Mouse (Mus musculus): ENCODE measurements around the gene Helb. TPM values are rescaled to one million over a fixed set of nuclear protein-coding genes. Genes with fewer than 3 reads are reported as not detected.

The Helb gene
- polyA plus RNA-seq, 1 experiment from 2014 or later = 9.1 TPM

DNA sequence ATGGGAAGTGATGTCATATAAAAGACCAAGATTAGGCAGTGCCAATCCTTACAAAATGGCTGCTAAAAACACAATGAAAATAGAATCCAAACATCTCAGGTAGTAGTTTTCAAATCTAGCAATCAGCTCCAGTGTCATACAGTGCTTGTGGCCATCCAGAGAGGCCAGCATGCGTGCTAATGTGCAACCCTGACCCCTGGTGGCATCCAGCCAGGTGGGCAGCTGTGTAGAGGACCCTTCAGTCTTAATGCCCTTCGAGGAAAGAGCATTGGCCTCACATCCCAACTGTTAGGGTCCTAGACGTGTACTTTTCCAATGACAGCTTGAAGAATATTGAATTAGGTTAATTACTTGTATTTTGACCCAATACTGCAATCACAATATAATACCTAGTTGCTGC, 34.9 kb downstream of the Helb start:
- no peak overlapping the region for H3K27ac ChIP-seq
- WGBS = 77% methylated on average over 3 of the region's 3 CpGs
- no peaks in the 10 kb centered on the region for H3K27me3 ChIP-seq
- no peaks in the 10 kb centered on the region for H3K9me3 ChIP-seq
- H3K4me3 ChIP-seq = no peak overlapping the region
- no peak overlapping the region for H3K9ac ChIP-seq
- no peak for ATAC-seq (ENCODE audit: low FRiP score, low read depth)
- H3K4me1 ChIP-seq = no peaks in the 10 kb centered on the region
- peaks cover 28% of the 10 kb centered on the region for H3K36me3 ChIP-seq
- H3K4me2 ChIP-seq (replicated peaks) = no peak overlapping the region

DNA sequence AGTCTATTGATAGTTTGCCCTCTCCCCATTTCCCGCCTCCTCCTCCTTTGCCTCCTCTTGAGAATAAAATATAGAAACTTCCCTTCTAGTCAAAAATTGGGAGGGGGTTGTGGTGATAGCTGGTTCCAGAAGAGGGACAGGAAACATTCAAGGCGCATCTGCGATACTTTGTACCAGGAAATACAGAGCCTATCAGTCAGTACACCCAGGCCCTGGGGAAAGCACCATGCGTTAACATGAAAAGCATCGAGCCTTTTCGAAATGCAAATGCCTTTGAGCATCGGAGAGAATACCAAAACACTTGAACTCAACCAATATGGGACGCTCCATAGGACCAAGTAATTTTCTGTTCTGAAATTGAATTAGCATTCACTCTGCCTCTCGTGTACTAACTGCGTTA, 46.5 kb downstream of the Helb start:
- no peak overlapping the region for H3K27ac ChIP-seq
- H3K27me3 ChIP-seq = no peaks in the 10 kb centered on the region
- no peaks in the 10 kb centered on the region for H3K4me1 ChIP-seq
- H3K4me3 ChIP-seq = no peak overlapping the region
- H3K36me3 ChIP-seq = no peaks in the 10 kb centered on the region
- WGBS = 97% methylated on average over 10 of the region's 10 CpGs
- H3K4me2 ChIP-seq (replicated peaks) = no peak overlapping the region
- no peak overlapping the region for H3K9ac ChIP-seq
- no peak for ATAC-seq (ENCODE audit: low FRiP score, low read depth)
- no peaks in the 10 kb centered on the region for H3K9me3 ChIP-seq

DNA sequence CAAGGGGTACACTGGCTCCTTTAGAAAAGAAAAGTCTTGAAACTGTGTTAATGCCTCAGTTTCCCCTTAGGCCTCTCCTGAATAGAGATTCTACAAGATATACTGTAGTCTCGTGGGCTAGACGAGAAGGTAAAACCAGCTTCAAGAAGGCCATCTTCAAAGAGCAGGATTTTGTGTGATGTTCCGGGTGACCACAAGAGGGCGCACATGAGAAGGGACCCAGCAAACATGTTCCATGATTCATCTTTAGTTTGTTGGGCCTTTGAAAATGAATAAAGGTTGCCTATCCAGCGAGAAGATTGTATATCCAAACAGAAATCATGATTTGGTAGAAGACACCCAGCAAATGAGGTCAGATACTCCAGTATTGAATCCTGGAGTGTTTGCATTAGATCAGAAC, 48.4 kb downstream of the Helb start:
- no peak overlapping the region for H3K4me2 ChIP-seq (replicated peaks)
- WGBS = 22% methylated on average over 5 of the region's 5 CpGs
- no peaks in the 10 kb centered on the region for H3K27me3 ChIP-seq
- no peak overlapping the region for H3K4me3 ChIP-seq
- no peaks in the 10 kb centered on the region for H3K9me3 ChIP-seq
- no peaks in the 10 kb centered on the region for H3K4me1 ChIP-seq
- ATAC-seq (ENCODE audit: low FRiP score, low read depth) = no peak
- H3K27ac ChIP-seq = no peak overlapping the region
- H3K9ac ChIP-seq = no peak overlapping the region
- no peaks in the 10 kb centered on the region for H3K36me3 ChIP-seq

DNA sequence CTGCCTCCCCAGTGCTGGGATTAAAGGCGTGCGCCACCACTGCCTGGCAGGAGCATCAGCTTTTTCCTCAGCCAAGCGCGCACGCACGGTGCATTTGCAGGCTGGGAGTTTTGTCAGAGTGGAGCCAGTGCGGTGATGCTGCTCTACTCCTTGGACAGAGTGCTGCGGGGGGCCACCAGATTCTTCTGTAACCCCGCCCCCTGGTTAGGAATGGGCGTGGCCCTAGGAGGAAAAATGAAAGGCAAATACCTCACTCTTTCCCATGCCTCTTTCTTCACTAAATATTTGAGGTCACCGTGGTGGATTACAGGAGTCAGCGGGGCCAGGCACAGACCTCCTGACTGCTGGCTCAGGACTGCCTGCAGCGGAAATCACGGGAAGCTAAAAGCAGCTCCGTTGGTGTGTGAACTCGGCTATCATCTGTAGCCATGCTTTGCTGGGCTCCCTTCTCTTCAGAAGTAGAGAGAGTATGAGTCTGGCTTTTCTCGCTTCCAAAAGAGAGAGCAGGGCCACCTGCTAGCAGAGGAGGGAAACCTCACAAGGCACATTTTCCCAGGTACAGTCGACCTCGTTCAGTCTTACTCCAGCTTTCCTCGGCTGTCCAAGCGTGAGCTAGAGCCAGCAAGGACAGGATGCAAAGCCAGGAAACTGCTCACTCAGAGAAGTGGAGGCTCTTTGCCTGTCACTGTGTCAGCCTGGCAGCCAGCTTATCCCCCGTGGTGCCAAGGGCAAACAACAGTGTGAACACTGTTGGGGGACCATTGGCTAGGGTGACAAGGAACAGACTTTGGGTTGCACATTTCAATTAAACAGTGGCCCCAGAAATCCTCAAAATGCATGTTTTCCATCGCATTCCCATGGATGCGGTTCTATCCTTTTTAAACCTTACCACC, 51.3 kb downstream of the Helb start:
- WGBS = 83% methylated on average over 24 of the region's 24 CpGs
- H3K9ac ChIP-seq = no peak overlapping the region
- peaks cover 9% of the 10 kb centered on the region; the same call in 1 of the 2 replicates for H3K36me3 ChIP-seq
- H3K27me3 ChIP-seq = no peaks in the 10 kb centered on the region
- H3K4me1 ChIP-seq = no peaks in the 10 kb centered on the region
- no peak overlapping the region for H3K27ac ChIP-seq
- H3K4me2 ChIP-seq (replicated peaks) = no peak overlapping the region
- H3K9me3 ChIP-seq = peaks cover 5% of the 10 kb centered on the region; the same call in 1 of the 2 replicates
- ATAC-seq (ENCODE audit: low FRiP score, low read depth) = no peak
- H3K4me3 ChIP-seq = no peak overlapping the region

- WGBS = 92% methylated on average over 10 of the region's 10 CpGs
- peaks cover 5% of the 10 kb centered on the region; the same call in 1 of the 2 replicates for H3K9me3 ChIP-seq
- ATAC-seq (ENCODE audit: low FRiP score, low read depth) = no peak
- H3K27ac ChIP-seq = no peak overlapping the region
- H3K4me3 ChIP-seq = no peak overlapping the region
- H3K9ac ChIP-seq = no peak overlapping the region
- H3K4me1 ChIP-seq = no peaks in the 10 kb centered on the region
- H3K4me2 ChIP-seq (replicated peaks) = no peak overlapping the region
- no peaks in the 10 kb centered on the region for H3K27me3 ChIP-seq
- H3K36me3 ChIP-seq = peaks cover 11% of the 10 kb centered on the region; the same call in 1 of the 2 replicates
These were observed 52.1 kb downstream of the Helb start for GRCm38 (mm10) chr10:120060579-120061237.

DNA sequence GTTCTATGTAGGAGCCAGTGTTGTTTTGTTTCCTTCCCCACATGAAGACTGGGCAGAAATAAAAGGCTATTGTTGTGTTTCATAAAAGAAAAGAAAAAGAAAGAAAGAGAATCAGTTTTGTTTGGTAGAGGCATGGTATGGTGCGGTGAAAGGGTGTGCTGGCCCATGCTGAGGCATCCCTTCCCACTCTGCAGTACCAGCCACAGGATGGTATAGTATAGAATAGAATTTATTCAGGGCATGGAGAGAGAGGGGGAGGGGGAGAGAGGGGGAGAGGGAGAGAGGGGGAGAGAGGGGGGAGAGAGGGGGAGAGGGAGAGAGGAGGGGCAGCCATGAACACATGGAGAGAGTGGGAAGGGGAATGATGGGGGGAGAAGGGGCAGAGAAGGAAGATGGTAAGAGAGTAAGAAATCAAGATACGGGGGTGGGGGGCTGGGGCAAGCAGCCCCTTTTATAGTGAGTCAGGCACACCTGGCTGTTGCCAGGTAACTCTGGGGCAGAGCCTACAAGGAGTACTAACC, 68.0 kb downstream of the Helb start:
- no peak overlapping the region for H3K4me3 ChIP-seq
- H3K9me3 ChIP-seq = no peaks in the 10 kb centered on the region
- H3K27me3 ChIP-seq = no peaks in the 10 kb centered on the region
- no peak overlapping the region for H3K4me2 ChIP-seq (replicated peaks)
- H3K27ac ChIP-seq = no peak overlapping the region
- H3K9ac ChIP-seq = no peak overlapping the region
- ATAC-seq (ENCODE audit: low FRiP score, low read depth) = no peak
- peaks cover 6% of the 10 kb centered on the region for H3K36me3 ChIP-seq
- H3K4me1 ChIP-seq = no peaks in the 10 kb centered on the region
- 87% methylated on average over 2 of the region's 2 CpGs for WGBS

DNA sequence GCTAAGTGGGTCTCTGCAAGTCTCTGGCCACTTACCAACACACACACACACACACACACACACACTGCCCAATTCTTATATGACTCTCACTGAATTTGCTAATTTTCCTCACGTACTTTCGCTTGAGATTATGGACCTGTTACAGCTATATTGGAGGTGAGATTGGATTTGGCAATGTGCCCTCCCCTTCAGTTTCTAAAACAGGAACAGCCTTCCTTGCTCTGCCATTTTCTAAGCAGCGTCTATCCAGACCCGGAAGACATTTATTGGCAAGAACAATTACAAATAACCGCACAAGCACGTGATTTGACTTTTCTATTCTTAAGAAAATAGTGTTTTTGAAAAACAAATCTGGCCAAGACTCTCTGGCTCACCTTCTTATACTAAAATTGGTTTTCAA, 68.5 kb downstream of the Helb start:
- Histone ChIP-seq H3K36me3 (peaks cover under 1% of the 10 kb centered on the region), H3K27me3 (no peaks in the 10 kb centered on the region), H3K4me2 (replicated peaks) (no peak overlapping the region), H3K27ac (no peak overlapping the region), H3K4me3 (no peak overlapping the region), H3K9ac (no peak overlapping the region), H3K4me1 (no peaks in the 10 kb centered on the region), H3K9me3 (no peaks in the 10 kb centered on the region)
- ATAC-seq (ENCODE audit: low FRiP score, low read depth) = no peak
- 76% methylated on average over 6 of the region's 6 CpGs for WGBS

DNA sequence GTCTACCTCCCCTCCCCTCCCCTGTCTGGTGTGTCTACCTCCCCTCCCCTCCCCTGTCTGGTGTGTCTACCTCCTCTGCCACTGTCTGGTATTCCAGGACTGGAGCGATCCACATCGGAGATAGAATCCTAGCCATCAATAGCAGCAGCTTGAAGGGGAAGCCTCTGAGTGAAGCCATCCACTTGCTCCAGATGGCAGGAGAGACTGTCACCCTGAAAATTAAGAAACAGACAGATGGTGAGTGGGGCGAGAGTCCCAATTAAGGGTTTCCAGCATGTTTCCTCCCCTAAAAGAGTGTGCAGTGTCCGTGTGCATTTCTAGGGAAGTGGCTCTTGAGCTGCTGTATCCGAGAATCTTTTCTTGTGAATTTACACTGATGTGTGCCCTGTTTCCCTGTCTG, 74.6 kb downstream of the Helb start:
- no peak overlapping the region for H3K4me2 ChIP-seq (replicated peaks)
- H3K4me1 ChIP-seq = no peaks in the 10 kb centered on the region
- H3K9me3 ChIP-seq = no peaks in the 10 kb centered on the region
- no peak overlapping the region for H3K27ac ChIP-seq
- 92% methylated on average over 5 of the region's 5 CpGs for WGBS
- no peaks in the 10 kb centered on the region for H3K36me3 ChIP-seq
- H3K9ac ChIP-seq = no peak overlapping the region
- no peaks in the 10 kb centered on the region for H3K27me3 ChIP-seq
- no peak for ATAC-seq (ENCODE audit: low FRiP score, low read depth)
- no peak overlapping the region for H3K4me3 ChIP-seq

DNA sequence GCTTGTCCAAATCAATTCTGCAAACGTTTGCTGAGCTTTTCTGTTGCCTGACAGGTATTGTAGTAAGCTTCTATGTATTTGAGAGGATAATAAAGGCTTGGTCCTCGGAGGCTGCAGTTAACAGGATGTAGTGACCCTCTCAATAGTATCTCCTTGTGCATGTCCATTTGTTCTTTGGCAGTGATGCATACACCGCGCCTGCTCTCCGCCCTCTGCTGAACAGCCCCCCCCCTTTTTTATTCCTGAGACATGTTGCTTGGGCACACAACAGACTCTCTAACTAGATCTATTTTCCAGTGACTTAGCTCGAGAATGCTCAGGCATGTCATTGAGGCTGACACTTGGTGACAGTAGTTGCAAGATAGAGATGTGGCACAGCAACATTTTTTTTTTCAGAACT, 77.0 kb downstream of the Helb start:
- no peak for ATAC-seq (ENCODE audit: low FRiP score, low read depth)
- Histone ChIP-seq H3K9me3 (no peaks in the 10 kb centered on the region), H3K27me3 (no peaks in the 10 kb centered on the region), H3K4me2 (replicated peaks) (no peak overlapping the region), H3K4me3 (no peak overlapping the region), H3K9ac (no peak overlapping the region), H3K4me1 (no peaks in the 10 kb centered on the region), H3K36me3 (no peaks in the 10 kb centered on the region), H3K27ac (no peak overlapping the region)
- WGBS = 87% methylated on average over 6 of the region's 6 CpGs

GRCm38 (mm10) chr10:120035211-120035733, 77.5 kb downstream of the Helb start:
- no peak overlapping the region for H3K4me2 ChIP-seq (replicated peaks)
- H3K4me1 ChIP-seq = no peaks in the 10 kb centered on the region
- H3K27me3 ChIP-seq = no peaks in the 10 kb centered on the region
- no peak for ATAC-seq (ENCODE audit: low FRiP score, low read depth)
- 56% methylated on average over 15 of the region's 15 CpGs for WGBS
- H3K4me3 ChIP-seq = no peak overlapping the region
- H3K36me3 ChIP-seq = no peaks in the 10 kb centered on the region
- H3K9me3 ChIP-seq = no peaks in the 10 kb centered on the region
- no peak overlapping the region for H3K9ac ChIP-seq
- H3K27ac ChIP-seq = no peak overlapping the region

DNA sequence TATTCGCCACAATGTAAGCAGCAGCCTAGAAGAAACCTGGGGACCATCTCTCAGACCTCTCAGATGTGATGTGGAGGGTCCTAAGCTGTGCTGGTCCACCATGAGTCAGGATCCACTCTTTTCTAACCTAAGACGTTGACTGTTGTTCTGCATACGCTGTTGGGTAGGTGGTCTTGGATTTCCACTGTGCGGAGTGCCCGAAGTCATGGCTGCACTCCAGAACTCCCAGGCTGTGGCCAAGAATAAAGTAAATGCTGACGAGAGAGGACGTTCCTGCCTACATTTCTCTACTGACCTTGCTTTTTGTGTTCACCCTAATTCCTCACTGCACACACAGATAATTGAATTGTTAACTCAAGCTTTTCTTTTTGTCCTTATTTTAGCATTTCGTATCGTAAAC, 78.9 kb downstream of the Helb start:
- Histone ChIP-seq H3K9ac (no peak overlapping the region), H3K4me2 (replicated peaks) (0 out of 2 replicates have a peak overlapping the region, but pooled peaks have one; percentile 14), H3K27ac (no peak overlapping the region), H3K36me3 (no peaks in the 10 kb centered on the region), H3K27me3 (no peaks in the 10 kb centered on the region), H3K9me3 (no peaks in the 10 kb centered on the region), H3K4me1 (no peaks in the 10 kb centered on the region), H3K4me3 (no peak overlapping the region)
- WGBS = 68% methylated on average over 9 of the region's 9 CpGs
- ATAC-seq (ENCODE audit: low FRiP score, low read depth) = no peak
